Mouse (Mus musculus) MEL (cell line): ENCODE results near the gene Nop58.

Source experiments
- CTCF ChIP-seq, 3 experiments: IDR thresholded peaks in 2 of 3; conservative IDR thresholded peaks in 1 of 3; 2 replicates each; pipeline ENCODE4 v1.5.1; 2011 to 2012; ENCODE audit warnings: low read length in 3 of 3, low read depth in 2 of 3, mild to moderate bottlenecking in 2 of 3, improper control_type of control experiment in 1 of 3, inconsistent platforms in 1 of 3, mixed read lengths in 1 of 3, moderate library complexity in 1 of 3; ENCODE audit not compliant: control insufficient read depth in 1 of 3, insufficient read depth in 1 of 3, poor library complexity in 1 of 3, severe bottlenecking in 1 of 3
- EP300 ChIP-seq, 2 experiments: IDR thresholded peaks; 2 replicates each; pipeline ENCODE4 v1.6.1; 2011; ENCODE audit warnings: improper control_type of control experiment in 2 of 2, low read length in 2 of 2, low read depth in 1 of 2, mild to moderate bottlenecking in 1 of 2
- MAZ ChIP-seq: IDR thresholded peaks from 2 replicates; pipeline ENCODE4 v1.6.1; 2012; ENCODE audit warnings: low read depth, mild to moderate bottlenecking, inconsistent platforms, low read length, improper control_type of control experiment
- POLR2A ChIP-seq, 2 experiments: IDR thresholded peaks; 2 replicates each; pipeline ENCODE4 v1.6.1; 2011 to 2012; ENCODE audit warnings: low read length in 2 of 2, mild to moderate bottlenecking in 2 of 2, control low read depth in 1 of 2, improper control_type of control experiment in 1 of 2, low read depth in 1 of 2, moderate library complexity in 1 of 2; ENCODE audit not compliant: control insufficient read depth in 1 of 2, insufficient read depth in 1 of 2, poor library complexity in 1 of 2
- SMC3 ChIP-seq: IDR thresholded peaks from 2 replicates; pipeline ENCODE4 v1.6.1; 2011; ENCODE audit warnings: low read depth, low read length, improper control_type of control experiment
- UBTF ChIP-seq: IDR thresholded peaks from 2 replicates; pipeline ENCODE4 v1.6.1; 2012; ENCODE audit warnings: low read depth, mild to moderate bottlenecking, inconsistent platforms, low read length, improper control_type of control experiment, moderate library complexity, borderline replicate concordance; ENCODE audit not compliant: insufficient read depth
- USF1 ChIP-seq: IDR thresholded peaks from 2 replicates; pipeline ENCODE4 v1.6.1; 2014; ENCODE audit warnings: low read depth, mild to moderate bottlenecking, inconsistent platforms, low read length, improper control_type of control experiment, moderate library complexity

DNA sequence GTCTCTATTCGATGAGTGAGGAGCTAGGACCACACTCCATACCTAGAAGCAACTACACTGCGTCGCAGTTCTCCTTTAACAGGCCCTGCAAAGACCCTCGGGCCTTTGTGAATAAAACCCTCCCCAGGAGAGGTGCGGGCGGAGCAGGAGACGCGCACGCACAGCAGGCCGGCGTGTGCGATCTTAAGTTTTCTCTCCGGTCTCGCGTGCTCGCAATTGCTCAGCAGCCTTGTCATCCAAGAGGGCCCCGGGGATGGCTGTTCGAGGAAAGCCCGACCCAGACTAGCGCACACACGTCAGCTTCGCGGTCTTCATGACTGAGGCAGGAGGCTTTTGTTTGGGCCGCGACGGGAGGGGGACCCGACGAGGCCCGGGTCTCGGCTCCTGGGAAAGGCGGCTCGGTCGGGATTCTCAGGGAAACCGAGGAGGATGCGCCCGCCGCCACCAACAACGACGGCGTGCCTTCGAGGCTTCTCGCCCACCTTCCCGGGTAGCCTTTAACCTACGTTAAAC is 77.9 kb downstream of the Nop58 start:
- TF ChIP-seq USF1: no peak
- TF ChIP-seq POLR2A (IDR thresholded peaks at IDR 0.05; ENCODE audit: control insufficient read depth in 1 of 2, insufficient read depth in 1 of 2, low read depth in 1 of 2, low read length in 2 of 2, poor library complexity in 1 of 2): no peak
- TF ChIP-seq CTCF (IDR thresholded peaks at IDR 0.05 in 2 of 3, conservative IDR thresholded peaks at IDR 0.05 in 1 of 3; ENCODE audit: control insufficient read depth in 1 of 3, insufficient read depth in 1 of 3, low read depth in 2 of 3, low read length in 3 of 3, poor library complexity in 1 of 3, severe bottlenecking in 1 of 3): no peak
- TF ChIP-seq SMC3: no peak
- TF ChIP-seq EP300 (IDR thresholded peaks at IDR 0.05; ENCODE audit: low read depth in 1 of 2, low read length in 2 of 2): 0 out of 4 replicates have a peak, but pooled peaks of 1 of the 2 experiments have one; percentile 5
- 0 out of 2 replicates have a peak, but pooled peaks have one; percentile 69 for TF ChIP-seq UBTF
- no peak for TF ChIP-seq MAZ
